Mouse (Mus musculus) heart, postnatal 0 days (tissue): ENCODE measurements around the gene Hsd3b6.

Source experiments
- CTCF ChIP-seq: IDR thresholded peaks from 2 replicates; pipeline ENCODE4 v1.5.1; 2016; ENCODE audit warnings: antibody characterized with exemption, control low read depth, low read depth
- EP300 ChIP-seq: IDR thresholded peaks from 2 replicates; pipeline ENCODE4 v1.6.1; 2016; ENCODE audit warnings: antibody characterized with exemption, low read depth

GRCm38 (mm10) chr3:98814101-98814670 lies at the start of gene Hsd3b6:
- no peak for TF ChIP-seq EP300
- TF ChIP-seq CTCF = no peak
